Mouse (Mus musculus): ENCODE results near the gene Srrt.

The Srrt gene

GRCm38 (mm10) chr5:137263897-137264720 is 43.4 kb downstream of the Srrt start:
- no peak for DNase-seq (ENCODE audit: low spot score in 2 of 2)

All from left cerebral cortex, adult 9 months (tissue).